Mouse (Mus musculus) bone marrow macrophage, adult 2 months (primary cell): ENCODE results near the gene A930017K11Rik.

Experiments used
- CTCF ChIP-seq: IDR thresholded peaks from 2 replicates; pipeline ENCODE4 v1.5.1; 2012; ENCODE audit warnings: low read depth, mild to moderate bottlenecking, low read length, moderate library complexity
- POLR2A ChIP-seq: IDR thresholded peaks from 2 replicates; pipeline ENCODE4 v1.6.1; 2012; ENCODE audit warnings: mild to moderate bottlenecking, low read depth, low read length, borderline replicate concordance

DNA sequence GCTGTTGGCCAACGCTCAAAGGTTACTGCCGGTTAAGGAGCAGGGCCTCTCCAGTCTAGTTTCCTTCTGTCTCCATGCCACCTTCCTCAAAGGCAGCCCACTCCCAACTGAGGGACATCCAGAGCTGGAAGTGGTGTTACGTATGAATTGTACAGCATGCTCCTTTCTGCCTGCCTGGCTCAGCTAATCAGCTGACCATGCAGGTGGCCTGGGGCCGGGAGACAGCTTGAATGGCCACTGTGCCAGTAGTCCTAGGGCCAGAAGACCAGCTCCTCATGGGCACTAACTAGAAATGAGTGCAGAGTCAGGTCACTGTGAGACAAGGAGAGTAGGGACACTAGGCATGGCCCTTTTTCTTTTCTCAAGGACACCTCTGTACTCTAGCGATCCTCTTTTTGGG is 796 bp upstream of the A930017K11Rik start:
- TF ChIP-seq POLR2A (no peak), CTCF (no peak)
